Mouse (Mus musculus): ENCODE data around the gene Zkscan8. TPM values are rescaled to one million over a fixed set of nuclear protein-coding genes. Genes with fewer than 3 reads are reported as not detected.
"Not testable (repeated sequence)": the region's sequence is repeated elsewhere in the genome, so short reads cannot be mapped to it uniquely, and the experiment has no call there.

Zkscan8 gene
- polyA plus RNA-seq (2014; fragmentation: Nextera tagmentation; extraction: Ambion mirVana): 10.5 and 12.1 TPM in 2 replicates

DNA sequence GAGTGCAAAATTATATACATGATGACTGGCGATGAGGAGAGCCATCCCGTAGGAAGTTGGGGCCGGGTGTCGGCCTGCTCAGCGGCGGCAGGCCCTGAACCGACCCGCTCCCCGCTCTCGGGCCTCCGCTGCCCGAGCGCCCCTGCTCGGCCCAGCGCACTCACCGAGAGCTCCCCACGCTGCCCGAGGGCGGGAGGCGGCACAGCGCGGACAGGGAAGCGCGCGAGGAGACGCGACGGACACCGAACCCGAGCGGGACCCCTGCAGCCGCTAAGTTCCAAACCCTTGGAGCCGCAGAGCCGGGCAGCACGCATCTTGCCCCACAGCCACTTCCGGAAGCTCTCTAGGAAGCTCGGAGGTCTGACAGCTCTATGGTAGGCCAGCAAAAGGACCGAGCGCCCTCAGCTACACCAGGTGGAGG lies at the start of gene Zkscan8:
Gene Zkscan8 (minus strand): TSS at position 340 of the 421 bp plus-strand sequence.
- Histone ChIP-seq H3K4me3 (ENCODE audit: low read depth, low read length) (peak within 1 kb of the TSS; percentile 87), H3K9ac (ENCODE audit: low read length) (peak within 1 kb of the TSS; percentile 99), H3K4me1 (ENCODE audit: control insufficient read depth, insufficient read depth, low read length) (no peaks in the 10 kb centered on the region), H3K27ac (ENCODE audit: low read depth, low read length) (peak within 1 kb of the TSS; percentile 89), H3K4me2 (ENCODE audit: low read depth) (peak within 1 kb of the TSS; percentile 55), H3K27me3 (ENCODE audit: control insufficient read depth, insufficient read depth, low read length) (no peaks in the 10 kb centered on the region), H3K36me3 (ENCODE audit: control insufficient read depth, insufficient read depth, low read length) (no peaks in the 10 kb centered on the region; the same call in 1 of the 2 replicates), H3K9me3 (ENCODE audit: control insufficient read depth, low read length) (no peaks in the 10 kb centered on the region)
- peak; percentile 98 for ATAC-seq (ENCODE audit: insufficient read depth, low FRiP score, low TSS enrichment)
- WGBS: under 1% methylated on average over 39 of the region's 39 CpGs
- peak; percentile 88 for DNase-seq (ENCODE audit: low spot score)

DNA sequence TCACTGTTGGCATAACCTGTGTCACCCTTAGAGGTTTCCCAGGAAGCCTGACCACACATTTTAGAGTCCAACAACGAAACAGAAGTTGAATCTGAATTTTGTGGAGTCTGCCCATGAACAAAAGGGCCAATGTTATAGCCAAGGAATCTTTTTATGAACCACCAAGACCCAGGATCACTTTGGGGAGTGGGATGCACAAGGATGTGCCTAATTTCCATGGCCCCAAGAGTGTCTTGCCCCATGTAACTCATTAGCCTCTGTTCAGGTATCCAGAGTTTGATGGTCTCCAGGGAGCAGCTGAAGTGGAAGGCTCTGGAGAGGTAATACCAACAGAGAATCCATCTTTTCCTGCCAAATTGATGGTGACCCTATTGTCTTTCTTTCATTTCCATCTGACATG lies 28.9 kb upstream of the Zkscan8 start, which contains the start of gene Olfr1535:
Gene Olfr1535 (minus strand): TSS at position 101 of the 400 bp plus-strand sequence.
- Histone ChIP-seq H3K4me3 (ENCODE audit: low read depth, low read length) (no peak within 1 kb of the TSS), H3K27ac (ENCODE audit: low read depth, low read length) (no peak within 1 kb of the TSS), H3K9me3 (ENCODE audit: control insufficient read depth, low read length) (no peaks in the 10 kb centered on the region), H3K36me3 (ENCODE audit: control insufficient read depth, insufficient read depth, low read length) (no peaks in the 10 kb centered on the region), H3K27me3 (ENCODE audit: control insufficient read depth, insufficient read depth, low read length) (no peaks in the 10 kb centered on the region), H3K4me1 (ENCODE audit: control insufficient read depth, insufficient read depth, low read length) (no peaks in the 10 kb centered on the region), H3K4me2 (ENCODE audit: low read depth) (no peak within 1 kb of the TSS), H3K9ac (ENCODE audit: low read length) (no peak within 1 kb of the TSS)
- DNase-seq (ENCODE audit: low spot score): no peak
- WGBS: 67% methylated on average over 1 of the region's 1 CpGs
- no peak for ATAC-seq (ENCODE audit: insufficient read depth, low FRiP score, low TSS enrichment)

GRCm38 (mm10) chr13:21550416-21551110 lies 19.6 kb upstream of the Zkscan8 start:
- no peaks in the 10 kb centered on the region for H3K27me3 ChIP-seq (ENCODE audit: control insufficient read depth, insufficient read depth, low read length)

DNA sequence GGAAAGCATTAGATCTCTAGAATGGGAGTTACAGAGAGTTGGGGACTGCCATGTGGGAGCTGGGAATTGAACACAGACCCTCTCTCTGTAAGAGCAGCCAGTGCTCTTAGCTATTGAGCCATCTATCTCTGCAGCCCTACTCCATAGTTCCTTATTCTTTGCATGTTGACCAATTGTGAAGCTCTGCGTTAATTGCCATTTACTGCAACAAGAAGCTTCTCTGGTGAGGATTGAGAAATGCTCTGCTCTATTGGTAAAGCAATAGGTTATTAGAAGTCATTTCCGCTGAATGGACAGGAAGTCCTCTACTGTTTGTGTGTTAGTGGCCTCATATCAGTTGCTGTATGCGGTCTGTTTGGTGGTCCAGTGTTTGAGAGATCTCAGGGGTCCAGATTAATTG lies 18.6 kb upstream of the Zkscan8 start:
- H3K4me2 ChIP-seq (ENCODE audit: low read depth): no peak overlapping the region
- H3K9ac ChIP-seq (ENCODE audit: low read length): no peak overlapping the region
- H3K4me3 ChIP-seq (ENCODE audit: low read depth, low read length): no peak overlapping the region
- WGBS: 91% methylated on average over 3 of the region's 3 CpGs
- no peaks in the 10 kb centered on the region for H3K9me3 ChIP-seq (ENCODE audit: control insufficient read depth, low read length)
- no peaks in the 10 kb centered on the region for H3K4me1 ChIP-seq (ENCODE audit: control insufficient read depth, insufficient read depth, low read length)
- ATAC-seq (ENCODE audit: insufficient read depth, low FRiP score, low TSS enrichment): no peak
- no peak overlapping the region for H3K27ac ChIP-seq (ENCODE audit: low read depth, low read length)
- H3K36me3 ChIP-seq (ENCODE audit: control insufficient read depth, insufficient read depth, low read length): no peaks in the 10 kb centered on the region
- DNase-seq (ENCODE audit: low spot score): no peak
- H3K27me3 ChIP-seq (ENCODE audit: control insufficient read depth, insufficient read depth, low read length): no peaks in the 10 kb centered on the region

More at GRCm38 (mm10) chr13:21550416-21551110, 19.6 kb upstream of the Zkscan8 start:
- 77% methylated on average over 3 of the region's 3 CpGs for WGBS
- no peaks in the 10 kb centered on the region for H3K9me3 ChIP-seq (ENCODE audit: control insufficient read depth, low read length)
- no peak overlapping the region for H3K4me3 ChIP-seq (ENCODE audit: low read depth, low read length)
- H3K9ac ChIP-seq (ENCODE audit: low read length): no peak overlapping the region
- ATAC-seq (ENCODE audit: insufficient read depth, low FRiP score, low TSS enrichment) (no peak), DNase-seq (ENCODE audit: low spot score) (no peak)
- H3K36me3 ChIP-seq (ENCODE audit: control insufficient read depth, insufficient read depth, low read length): no peaks in the 10 kb centered on the region
- H3K4me1 ChIP-seq (ENCODE audit: control insufficient read depth, insufficient read depth, low read length): no peaks in the 10 kb centered on the region
- no peak overlapping the region for H3K4me2 ChIP-seq (ENCODE audit: low read depth)
- no peak overlapping the region for H3K27ac ChIP-seq (ENCODE audit: low read depth, low read length)

GRCm38 (mm10) chr13:21542708-21543107 lies 11.8 kb upstream of the Zkscan8 start, which contains the start of gene Olfr1366:
Gene Olfr1366, minus strand, starts transcription at chr13:21542808.
- DNase-seq (ENCODE audit: low spot score): no peak
- no peak within 1 kb of the TSS for H3K4me3 ChIP-seq (ENCODE audit: low read depth, low read length)
- no peaks in the 10 kb centered on the region for H3K4me1 ChIP-seq (ENCODE audit: control insufficient read depth, insufficient read depth, low read length)
- H3K9ac ChIP-seq (ENCODE audit: low read length): no peak within 1 kb of the TSS
- 67% methylated on average over 1 of the region's 1 CpGs for WGBS
- no peaks in the 10 kb centered on the region for H3K36me3 ChIP-seq (ENCODE audit: control insufficient read depth, insufficient read depth, low read length)
- H3K4me2 ChIP-seq (ENCODE audit: low read depth): no peak within 1 kb of the TSS
- ATAC-seq (ENCODE audit: insufficient read depth, low FRiP score, low TSS enrichment): no peak
- H3K9me3 ChIP-seq (ENCODE audit: control insufficient read depth, low read length): no peaks in the 10 kb centered on the region
- H3K27me3 ChIP-seq (ENCODE audit: control insufficient read depth, insufficient read depth, low read length): no peaks in the 10 kb centered on the region
- no peak within 1 kb of the TSS for H3K27ac ChIP-seq (ENCODE audit: low read depth, low read length)

DNA sequence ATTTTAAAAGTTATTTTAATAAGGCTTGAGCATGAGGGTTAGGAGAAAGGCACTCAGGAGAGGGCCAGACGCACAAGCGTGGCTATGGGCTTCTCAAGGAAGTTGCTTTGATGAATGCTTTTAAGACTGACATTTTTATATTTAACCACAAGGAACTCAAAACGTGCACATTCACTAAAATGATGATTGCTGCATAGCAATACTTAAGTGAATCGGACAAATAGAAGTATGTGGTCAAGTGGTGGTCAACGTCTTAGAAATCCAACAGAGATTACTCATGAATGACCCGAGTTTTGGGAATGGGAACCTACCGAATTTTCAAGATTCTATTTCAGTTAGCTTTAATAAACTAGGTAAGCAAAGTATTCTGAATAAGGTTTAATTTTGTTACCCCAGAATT lies 784 bp downstream of the Zkscan8 start:
- no peaks in the 10 kb centered on the region; the same call in 1 of the 2 replicates for H3K36me3 ChIP-seq (ENCODE audit: control insufficient read depth, insufficient read depth, low read length)
- ATAC-seq (ENCODE audit: insufficient read depth, low FRiP score, low TSS enrichment) (no peak), DNase-seq (ENCODE audit: low spot score) (no peak)
- peak overlapping the region; percentile 33 for H3K4me2 ChIP-seq (ENCODE audit: low read depth)
- no peak overlapping the region for H3K27ac ChIP-seq (ENCODE audit: low read depth, low read length)
- no peaks in the 10 kb centered on the region for H3K9me3 ChIP-seq (ENCODE audit: control insufficient read depth, low read length)
- H3K4me1 ChIP-seq (ENCODE audit: control insufficient read depth, insufficient read depth, low read length): no peaks in the 10 kb centered on the region
- peak overlapping the region; percentile 87; the same call in 1 of the 2 replicates for H3K4me3 ChIP-seq (ENCODE audit: low read depth, low read length)
- H3K27me3 ChIP-seq (ENCODE audit: control insufficient read depth, insufficient read depth, low read length): no peaks in the 10 kb centered on the region
- H3K9ac ChIP-seq (ENCODE audit: low read length): no peak overlapping the region
- 52% methylated on average over 7 of the region's 7 CpGs for WGBS

DNA sequence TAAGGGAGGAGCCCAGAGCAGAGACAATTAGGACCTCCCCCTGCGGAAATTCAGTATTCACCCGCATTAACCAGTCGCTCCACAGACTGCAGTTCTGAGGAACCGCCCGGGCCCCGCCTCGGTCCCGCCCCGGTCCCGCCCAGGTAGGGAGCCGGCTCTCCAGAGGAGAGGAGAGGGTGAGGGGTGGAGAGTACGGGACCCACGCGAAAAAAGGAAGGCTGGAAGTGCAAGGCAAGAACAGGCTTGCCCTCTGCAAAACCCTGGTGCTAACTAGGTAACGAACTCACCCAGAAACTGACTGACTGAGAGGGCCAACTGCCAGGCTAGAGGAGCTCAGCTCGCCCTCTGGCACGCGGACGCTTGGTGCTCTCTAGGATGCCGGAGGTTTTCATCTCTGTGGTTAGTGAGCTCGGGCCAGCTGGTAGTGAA lies 24.7 kb downstream of the Zkscan8 start:
- Histone ChIP-seq H3K9ac (ENCODE audit: low read length) (peak overlapping the region; percentile 74), H3K4me1 (ENCODE audit: control insufficient read depth, insufficient read depth, low read length) (no peaks in the 10 kb centered on the region), H3K4me2 (ENCODE audit: low read depth) (peak overlapping the region; percentile 42), H3K27ac (ENCODE audit: low read depth, low read length) (0 out of 2 replicates have a peak overlapping the region, but pooled peaks have one; percentile 54), H3K4me3 (ENCODE audit: low read depth, low read length) (peak overlapping the region; percentile 66), H3K9me3 (ENCODE audit: control insufficient read depth, low read length) (no peaks in the 10 kb centered on the region), H3K36me3 (ENCODE audit: control insufficient read depth, insufficient read depth, low read length) (no peaks in the 10 kb centered on the region), H3K27me3 (ENCODE audit: control insufficient read depth, insufficient read depth, low read length) (no peaks in the 10 kb centered on the region)
- ATAC-seq (ENCODE audit: insufficient read depth, low FRiP score, low TSS enrichment) (peak; percentile 98), DNase-seq (ENCODE audit: low spot score) (peak; percentile 88)
- WGBS: under 1% methylated on average over 21 of the region's 21 CpGs

- ATAC-seq (ENCODE audit: insufficient read depth, low FRiP score, low TSS enrichment): no peak
Measured at GRCm38 (mm10) chr13:21502296-21502695, 28.6 kb downstream of the Zkscan8 start.

DNA sequence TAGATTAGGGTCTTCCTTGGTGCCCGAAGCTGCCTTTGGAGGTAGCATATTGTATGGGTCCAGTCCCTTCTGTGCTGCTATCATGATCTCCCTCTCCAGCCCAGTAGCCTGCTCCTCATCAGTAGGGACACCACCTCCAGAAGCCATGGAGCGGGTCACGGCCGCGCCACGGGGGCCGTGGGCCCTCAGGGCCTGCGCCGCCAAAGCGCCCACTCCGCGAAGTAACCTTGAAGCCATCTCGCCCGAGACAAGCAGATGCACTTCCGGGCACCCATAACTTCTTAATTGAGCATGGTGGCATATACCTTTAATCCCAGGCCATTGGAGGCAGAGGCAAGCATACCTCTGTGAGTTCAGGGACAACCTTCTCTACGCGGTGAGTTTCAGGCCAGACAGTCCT lies 29.7 kb downstream of the Zkscan8 start, which contains the start of gene Gm11273:
Gene Gm11273 (minus strand): TSS at position 237 of the 400 bp plus-strand sequence.
- 94% methylated on average over 17 of the region's 17 CpGs for WGBS
- not testable (repeated sequence) for H3K4me2 ChIP-seq (ENCODE audit: low read depth); H3K27ac ChIP-seq (ENCODE audit: low read depth, low read length); H3K27me3 ChIP-seq (ENCODE audit: control insufficient read depth, insufficient read depth, low read length); H3K4me1 ChIP-seq (ENCODE audit: control insufficient read depth, insufficient read depth, low read length); H3K9ac ChIP-seq (ENCODE audit: low read length); DNase-seq (ENCODE audit: low spot score); H3K9me3 ChIP-seq (ENCODE audit: control insufficient read depth, low read length); H3K4me3 ChIP-seq (ENCODE audit: low read depth, low read length); H3K36me3 ChIP-seq (ENCODE audit: control insufficient read depth, insufficient read depth, low read length); ATAC-seq (ENCODE audit: insufficient read depth, low FRiP score, low TSS enrichment)

More at GRCm38 (mm10) chr13:21502296-21502695, 28.6 kb downstream of the Zkscan8 start:
- WGBS: 90% methylated on average over 5 of the region's 5 CpGs
- Histone ChIP-seq H3K4me3 (ENCODE audit: low read depth, low read length) (no peak overlapping the region), H3K27me3 (ENCODE audit: control insufficient read depth, insufficient read depth, low read length) (no peaks in the 10 kb centered on the region), H3K9ac (ENCODE audit: low read length) (no peak overlapping the region), H3K4me2 (ENCODE audit: low read depth) (no peak overlapping the region), H3K9me3 (ENCODE audit: control insufficient read depth, low read length) (no peaks in the 10 kb centered on the region), H3K27ac (ENCODE audit: low read depth, low read length) (no peak overlapping the region), H3K4me1 (ENCODE audit: control insufficient read depth, insufficient read depth, low read length) (no peaks in the 10 kb centered on the region), H3K36me3 (ENCODE audit: control insufficient read depth, insufficient read depth, low read length) (no peaks in the 10 kb centered on the region)
- DNase-seq (ENCODE audit: low spot score): no peak

All from neural tube, embryonic 11.5 days (tissue).